Mouse (Mus musculus): ENCODE results near the gene Klhl42. TPM values are rescaled to one million over a fixed set of nuclear protein-coding genes. Genes with fewer than 3 reads are reported as not detected.

Klhl42 gene
- polyA plus RNA-seq, 1 experiment from 2014 or later = 12.7 TPM

Other genes with a start within 250 kb of the Klhl42 start
- gene Smco2, start 241.3 kb upstream of the Klhl42 start, polyA plus RNA-seq (2014; fragmentation: Nextera tagmentation; extraction: Ambion mirVana) = not detected in 2 replicates
- 43.7 and 45.7 TPM in 2 replicates for gene Ppfibp1, start 202.9 kb upstream of the Klhl42 start, polyA plus RNA-seq (2014; fragmentation: Nextera tagmentation; extraction: Ambion mirVana)
- gene 1700034J05Rik, start 137.0 kb upstream of the Klhl42 start, polyA plus RNA-seq (2014; fragmentation: Nextera tagmentation; extraction: Ambion mirVana) = 0.07 TPM in 1 of 2 replicates, not detected in the other
- gene Rep15, start 58.8 kb upstream of the Klhl42 start, polyA plus RNA-seq (2014; fragmentation: Nextera tagmentation; extraction: Ambion mirVana) = 0.86 and 1.5 TPM in 2 replicates
- 100 and 109 TPM in 2 replicates for gene Mrps35, start 48.6 kb upstream of the Klhl42 start, polyA plus RNA-seq (2014; fragmentation: Nextera tagmentation; extraction: Ambion mirVana)
- gene Mansc4, start 4.3 kb upstream of the Klhl42 start, polyA plus RNA-seq (2014; fragmentation: Nextera tagmentation; extraction: Ambion mirVana) = 1.7 and 1.8 TPM in 2 replicates
- 2.8 and 4.1 TPM in 2 replicates for gene Pthlh, start 172.8 kb downstream of the Klhl42 start, polyA plus RNA-seq (2014; fragmentation: Nextera tagmentation; extraction: Ambion mirVana)

Measured in embryonic facial prominence, embryonic 11.5 days (tissue).